Mouse (Mus musculus) naive thymus-derived CD4-positive, alpha-beta T cell, adult 2 months (primary cell): ENCODE measurements around the gene Junb.

Experiments used
- DNase-seq: peaks from one replicate; pipeline ENCODE4 v3.0.0-alpha.2; 2011; ENCODE audit warnings: low read depth

The Junb gene

DNA sequence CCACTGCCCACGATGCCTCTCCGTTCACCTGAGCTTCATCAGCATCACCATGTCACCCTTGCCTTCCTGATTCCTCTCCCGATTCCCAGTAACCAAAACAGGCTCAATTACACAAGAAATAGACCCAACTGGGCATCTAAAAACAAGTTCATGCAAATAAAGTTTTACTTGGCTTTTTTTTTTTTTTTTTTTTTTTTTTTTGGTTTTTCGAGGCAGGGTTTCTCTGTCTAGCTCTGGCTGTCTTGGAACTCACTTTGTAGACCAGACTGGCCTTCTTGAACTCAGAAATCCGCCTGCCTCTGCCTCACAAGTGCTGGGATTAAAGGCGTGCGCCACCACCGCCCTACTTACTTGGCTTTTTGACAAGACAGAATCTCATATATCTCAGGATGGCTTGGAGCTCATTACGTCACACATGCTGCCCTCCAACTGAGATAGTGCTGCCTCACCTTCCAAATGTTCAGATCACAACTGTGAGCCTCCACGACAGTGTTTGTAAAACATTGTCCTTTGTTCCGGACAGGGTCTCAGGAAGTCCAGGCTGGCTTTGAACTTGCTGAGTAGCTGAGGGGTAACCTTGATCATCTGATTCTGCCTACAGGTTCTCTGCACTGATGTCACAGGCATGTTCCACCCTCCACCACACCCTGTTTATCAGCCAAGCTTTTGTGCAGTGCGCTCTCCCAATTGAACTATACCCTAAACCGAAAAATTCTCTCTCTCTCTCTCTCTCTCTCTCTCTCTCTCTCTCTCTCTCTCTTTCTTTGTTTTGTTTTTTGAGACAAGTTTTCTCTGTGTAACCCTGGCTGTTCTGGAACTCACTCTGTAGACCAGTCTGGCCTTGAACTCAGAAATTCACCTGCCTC is 40.7 kb downstream of the Junb start:
- DNase-seq: no peak

GRCm38 (mm10) chr8:84936962-84937546 is 41.5 kb downstream of the Junb start, which contains the start of gene Mast1:
TSS of gene Mast1 (minus strand) at chr8:84937359.
- DNase-seq: peak; percentile 80

GRCm38 (mm10) chr8:84936041-84936961 is 42.2 kb downstream of the Junb start:
- peak; percentile 29 for DNase-seq

- peak; percentile 23 for DNase-seq
These were observed 43.0 kb downstream of the Junb start for GRCm38 (mm10) chr8:84935489-84935888.

DNA sequence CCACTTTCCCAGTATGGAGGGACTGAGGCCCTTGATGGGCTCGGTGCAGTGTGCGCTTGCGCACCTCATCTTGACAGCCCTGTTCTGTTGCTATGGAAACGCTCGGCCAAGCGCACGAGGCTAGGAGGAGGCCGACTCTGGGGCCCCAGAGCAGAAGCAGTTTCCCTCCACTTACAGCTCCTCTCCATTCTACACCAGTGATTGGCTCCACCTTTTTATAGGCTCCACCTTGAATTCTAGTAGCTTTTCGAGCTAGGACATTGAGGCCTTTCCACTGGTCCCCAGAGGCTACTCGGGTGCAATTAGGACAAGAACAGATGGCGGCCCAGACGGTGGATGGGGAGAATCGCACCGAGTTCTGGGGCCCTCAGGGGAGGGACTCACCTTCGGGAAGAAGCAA is 43.7 kb downstream of the Junb start:
- peak; percentile 29 for DNase-seq

GRCm38 (mm10) chr8:84933767-84934559 is 44.6 kb downstream of the Junb start:
- DNase-seq: no peak

DNA sequence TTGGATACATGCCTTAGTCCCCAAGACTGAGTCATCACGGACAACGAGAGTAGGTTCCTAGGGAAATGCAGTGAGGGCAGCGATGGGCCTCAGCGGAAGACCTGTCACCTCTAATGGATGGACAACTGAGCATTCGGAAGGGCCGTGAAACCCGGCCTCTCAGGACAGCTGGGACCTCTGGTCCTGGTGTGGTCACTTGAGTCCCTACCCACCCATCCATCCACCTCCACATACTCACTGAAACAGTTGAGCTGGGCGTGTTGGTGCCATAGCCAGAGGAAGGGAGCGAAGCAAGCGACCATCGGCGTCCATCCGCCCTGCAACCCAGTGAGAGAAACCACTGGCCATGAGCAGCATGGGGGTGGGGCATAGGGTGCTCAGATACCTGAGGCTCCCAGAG is 47.9 kb downstream of the Junb start:
- no peak for DNase-seq

- DNase-seq: peak; percentile 77
These were observed 49.8 kb downstream of the Junb start for GRCm38 (mm10) chr8:84928456-84929306.

GRCm38 (mm10) chr8:84927513-84927912 is 51.0 kb downstream of the Junb start:
- DNase-seq: no peak

DNA sequence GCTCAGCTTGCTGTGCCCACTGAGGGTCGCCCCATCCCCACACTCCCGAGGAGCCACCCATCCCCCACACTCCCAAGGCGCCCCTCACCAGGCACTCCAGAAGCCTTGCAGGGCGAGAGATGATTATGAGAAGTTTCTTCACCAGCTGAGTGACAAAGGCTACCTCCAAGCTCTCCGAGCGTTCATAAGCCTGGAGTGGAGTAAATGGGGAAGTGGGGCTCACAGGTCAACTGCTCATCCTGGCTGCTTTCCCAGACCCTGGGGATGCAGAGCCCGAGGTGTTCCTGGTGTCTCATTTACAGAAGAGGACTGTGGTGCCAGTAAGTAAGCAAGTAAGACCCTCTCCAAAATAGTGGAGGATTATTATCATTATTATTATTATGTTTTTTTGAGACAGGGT is 53.0 kb downstream of the Junb start:
- no peak for DNase-seq
